Mouse (Mus musculus) adrenal gland, adult 2 months (tissue): Measurements from ENCODE around the gene Dab2ip. TPM values are rescaled to one million over a fixed set of nuclear protein-coding genes. Genes with fewer than 3 reads are reported as not detected.

ENCODE experiments used
- DNase-seq: peaks from one replicate; pipeline ENCODE4 v3.0.0; 2021
- polyA plus RNA-seq: library from polyadenylated mRNA; depleted of rRNA; stranded (reverse); fragments of >200 nt; gene quantifications from 2 replicates; pipeline ENCODE4 v1.2.3, GENCODE M21; 2012
- total RNA-seq, 2 experiments: library from RNA; stranded (reverse); gene quantifications; 2 replicates each; pipeline ENCODE4 v1.2.3; 2021

The Dab2ip gene
- total and polyA plus RNA-seq, 3 experiments, result 69.4 to 192 (median 82.3) TPM

DNA sequence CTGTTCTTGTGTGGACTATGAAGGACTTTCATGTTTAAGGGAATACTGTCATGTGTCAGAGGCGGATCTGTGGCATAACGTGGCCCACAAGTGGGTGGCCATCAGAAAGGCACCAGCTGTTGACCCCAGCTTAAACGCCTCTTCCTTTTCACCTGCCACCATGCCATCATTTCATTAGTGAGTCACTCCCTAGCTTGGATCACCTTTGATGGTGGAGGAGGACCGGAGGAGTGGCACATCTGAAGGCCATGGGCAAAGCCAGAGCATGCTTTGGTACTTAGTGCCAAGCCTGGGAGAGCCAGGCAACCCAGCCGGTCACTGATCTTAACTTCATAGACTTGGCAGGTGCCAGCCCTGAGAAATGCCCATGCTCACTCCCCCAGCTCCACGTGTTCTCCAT, 96.7 kb downstream of the Dab2ip start:
- DNase-seq, result peak; percentile 57

DNA sequence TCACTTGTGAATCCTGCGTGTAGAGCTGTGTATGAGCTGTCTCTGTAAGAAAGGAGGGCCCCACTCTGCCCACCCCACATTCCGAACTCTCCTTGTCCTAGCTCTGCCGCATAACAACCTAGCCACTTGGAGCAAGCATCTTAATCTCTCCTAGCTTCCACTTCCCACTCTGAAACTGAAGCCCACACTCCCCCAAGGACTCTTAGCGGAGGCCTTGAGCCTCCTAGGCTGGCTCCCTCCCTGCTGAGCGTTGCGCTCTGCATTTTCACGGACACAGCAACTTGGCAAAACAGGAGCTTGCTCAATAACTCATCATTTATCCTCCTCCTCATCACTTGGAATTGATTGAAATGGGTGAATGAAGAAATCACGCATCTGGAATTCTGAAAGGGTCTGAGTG, 97.9 kb downstream of the Dab2ip start:
- DNase-seq, result peak; percentile 71

DNA sequence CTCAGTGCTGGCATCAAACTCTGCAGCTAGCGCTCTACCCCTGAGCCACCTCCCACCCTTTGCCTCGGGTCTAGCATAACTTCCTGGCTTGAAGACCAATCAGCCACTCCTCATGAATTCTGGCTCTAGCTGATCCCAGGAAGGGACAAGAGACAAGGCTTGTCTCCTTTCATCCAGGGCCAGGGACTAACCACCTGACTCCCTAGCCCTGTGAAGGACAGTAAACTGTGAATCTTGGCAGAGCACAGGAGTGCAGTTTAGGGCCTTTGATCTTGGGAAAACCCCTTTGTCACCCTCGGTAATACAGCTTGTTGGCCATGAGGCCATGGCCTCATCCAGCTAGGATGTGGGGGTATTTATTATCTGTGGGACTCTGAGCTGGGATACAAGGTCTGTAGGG, 100.2 kb downstream of the Dab2ip start:
- peak; percentile 79 for DNase-seq

DNA sequence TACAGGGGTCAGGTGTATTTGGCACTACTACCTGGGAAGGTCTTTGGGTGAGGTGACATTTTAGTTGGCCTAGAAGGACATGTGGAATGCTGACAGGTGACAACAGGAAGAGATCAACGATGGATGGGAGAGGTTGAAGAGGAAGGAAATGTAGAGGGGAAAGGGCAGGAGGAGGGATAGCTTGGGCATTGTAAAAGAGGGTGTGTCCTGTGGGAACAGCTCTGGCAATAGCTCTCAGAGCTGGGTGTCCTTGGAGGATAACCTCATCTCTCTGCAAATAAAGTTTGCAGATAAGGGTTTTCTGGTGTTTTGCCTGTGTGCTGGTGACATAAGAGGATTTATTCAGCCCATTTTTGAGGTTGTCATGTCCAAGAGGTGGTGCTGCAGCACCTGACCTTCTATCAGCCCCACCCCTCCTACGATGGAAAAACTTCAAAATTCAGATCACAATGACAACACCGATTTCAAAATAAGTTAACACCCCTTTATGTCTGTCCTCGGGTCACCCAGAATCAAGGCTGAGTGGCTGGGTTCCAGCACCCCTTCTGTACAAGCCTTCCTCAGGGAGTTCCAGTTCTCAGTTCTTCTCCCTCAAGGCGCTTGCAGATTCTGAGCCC, 101.6 kb downstream of the Dab2ip start:
- DNase-seq, result peak; percentile 64

DNA sequence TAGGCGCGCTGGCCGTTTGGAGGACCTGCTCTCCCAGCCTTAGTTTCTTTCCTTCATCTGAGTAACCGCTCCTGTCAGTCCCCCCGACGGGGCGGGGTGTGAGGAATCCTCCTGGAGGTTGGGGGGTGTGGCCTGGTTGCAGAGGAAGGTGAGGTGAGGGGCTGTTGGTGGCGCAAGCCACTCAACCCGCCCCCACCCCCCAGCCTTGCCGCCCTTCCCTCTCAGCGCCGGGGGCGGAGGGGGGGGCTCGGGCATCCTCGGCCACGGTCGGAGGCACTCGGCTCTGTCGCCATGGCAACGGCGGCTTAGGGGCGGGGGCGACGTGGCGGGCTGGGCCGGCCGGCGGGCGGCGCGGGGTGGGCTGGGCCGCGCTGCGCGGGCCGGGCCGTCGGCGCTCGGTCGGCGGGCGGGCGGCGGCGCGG, 102.9 kb downstream of the Dab2ip start:
- peak; percentile 88 for DNase-seq

DNA sequence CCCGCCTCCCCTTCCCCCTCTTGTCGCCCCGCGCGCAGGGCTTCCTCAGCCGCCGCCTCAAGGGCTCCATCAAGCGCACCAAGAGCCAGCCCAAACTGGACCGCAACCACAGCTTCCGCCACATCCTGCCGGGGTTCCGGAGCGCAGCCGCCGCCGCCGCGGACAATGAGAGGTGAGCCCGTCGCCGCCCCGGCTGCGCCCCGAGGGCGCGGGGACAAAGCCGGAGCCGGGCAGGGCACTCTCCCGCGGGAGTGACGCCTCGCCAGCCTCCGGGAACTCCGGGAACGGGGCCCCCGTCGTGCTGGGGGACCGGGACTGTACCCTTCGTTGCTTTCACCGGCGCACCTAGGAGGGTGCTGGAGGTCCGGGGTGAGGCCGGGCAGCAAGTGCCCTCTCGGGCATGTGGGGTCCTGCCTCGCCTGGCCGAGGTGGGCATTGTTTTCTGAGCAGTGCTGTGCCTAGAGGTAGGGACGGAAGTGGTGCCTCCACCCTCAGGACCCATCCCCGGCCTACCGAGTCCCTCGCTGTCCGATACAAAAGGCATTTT, 103.5 kb downstream of the Dab2ip start:
- peak; percentile 82 for DNase-seq

DNA sequence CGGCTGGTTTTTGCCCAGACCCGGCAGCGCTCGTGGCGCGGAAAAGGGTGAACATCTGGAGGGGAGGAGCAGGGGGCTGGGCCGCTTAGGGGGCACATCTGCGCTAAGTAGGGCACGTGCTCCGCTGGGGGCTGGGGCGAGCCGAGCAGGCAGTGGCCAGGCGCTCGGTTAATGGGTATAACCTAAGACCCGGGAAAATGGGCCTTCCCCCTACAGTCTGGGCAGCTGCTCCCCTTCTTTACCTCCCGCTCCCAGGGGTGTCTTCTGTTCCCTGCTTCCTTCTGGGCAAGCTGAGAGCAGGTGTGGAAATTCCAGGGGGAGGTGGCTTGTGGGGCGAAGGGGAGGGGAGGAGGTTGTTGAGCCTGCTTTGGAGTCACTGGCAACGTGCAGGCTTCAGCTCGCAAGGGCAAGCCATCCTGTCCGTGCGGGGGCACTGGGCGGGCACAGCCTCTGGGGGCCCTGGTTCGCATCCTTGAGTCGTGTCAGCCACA, 104.0 kb downstream of the Dab2ip start:
- DNase-seq, result peak; percentile 72

DNA sequence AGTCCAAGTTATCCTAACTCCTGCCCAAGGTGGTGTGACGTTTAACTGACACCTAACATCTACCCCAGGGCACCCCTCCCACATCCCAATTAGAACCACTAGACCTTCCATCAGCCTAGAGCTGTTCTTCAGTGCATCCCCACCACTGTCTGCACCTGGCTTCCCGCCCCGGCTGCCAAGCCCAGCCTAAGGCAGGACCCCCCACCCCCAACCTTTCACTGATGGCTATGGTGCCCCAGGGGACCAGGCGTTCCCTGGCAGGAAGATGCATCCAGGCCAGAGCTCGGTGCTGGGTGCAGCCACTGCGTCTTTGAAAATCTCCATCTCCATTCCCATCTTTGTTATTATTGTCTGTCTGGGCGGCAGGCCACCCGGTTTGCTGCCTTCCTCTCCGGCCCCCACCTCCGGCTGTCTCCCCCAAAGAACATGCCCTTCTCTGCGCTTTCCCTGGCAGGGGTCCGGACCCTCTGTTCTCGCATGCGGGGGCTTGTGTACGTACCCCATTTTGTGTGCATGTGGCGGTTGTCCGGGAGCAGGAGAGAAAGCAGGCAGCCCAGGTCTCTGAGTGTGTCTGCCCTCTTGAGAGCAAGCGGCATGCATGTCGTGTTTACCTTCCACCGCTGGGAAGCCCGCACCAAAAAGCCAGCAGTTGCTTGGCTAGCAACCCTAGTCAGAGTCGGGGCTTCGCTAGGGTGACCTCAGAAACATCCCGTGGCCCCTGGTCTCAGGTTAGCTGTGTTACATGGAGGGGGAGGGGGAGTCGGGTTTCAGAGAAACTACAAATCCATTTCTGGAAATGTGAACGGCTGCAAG, 104.9 kb downstream of the Dab2ip start:
- no peak for DNase-seq

DNA sequence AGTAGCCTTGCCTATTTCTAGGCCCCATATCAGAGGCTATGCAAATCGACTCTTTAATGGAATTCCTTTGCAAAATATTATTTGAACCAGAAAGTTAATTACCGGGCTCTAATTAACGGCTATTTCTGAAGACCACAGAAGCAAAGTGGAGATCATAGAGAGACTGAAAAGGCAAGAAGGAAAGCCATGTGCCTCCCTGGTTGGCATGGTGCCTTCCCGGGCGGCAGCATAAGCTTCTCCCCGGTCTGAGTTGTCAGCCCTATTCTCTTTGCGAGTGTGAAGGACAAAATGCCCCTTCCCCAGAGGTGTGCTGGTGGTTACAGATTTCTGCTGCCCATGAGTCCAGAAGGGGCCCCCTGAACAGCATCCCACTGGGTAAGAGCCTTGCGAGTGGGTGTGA, 109.7 kb downstream of the Dab2ip start:
- DNase-seq, result no peak

DNA sequence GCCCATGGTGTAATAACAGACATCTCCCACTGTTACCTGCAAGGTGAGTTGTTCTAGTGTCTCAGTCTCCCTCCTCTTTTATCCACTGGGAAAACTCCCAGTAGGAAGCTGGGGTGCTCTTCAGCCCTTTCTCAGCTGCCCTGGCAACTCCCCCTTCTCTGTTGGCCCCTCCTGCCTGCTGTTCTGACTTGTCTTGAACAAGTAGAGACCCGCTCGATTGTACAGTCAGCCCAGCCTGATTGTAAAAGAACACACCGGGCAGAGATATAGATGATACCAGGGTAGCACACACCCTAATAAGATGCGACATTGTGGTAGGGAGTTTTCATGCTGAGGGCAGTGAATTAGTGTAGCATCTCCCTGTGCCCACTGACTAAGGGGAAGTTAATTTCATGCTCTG, 111.2 kb downstream of the Dab2ip start:
- no peak for DNase-seq

DNA sequence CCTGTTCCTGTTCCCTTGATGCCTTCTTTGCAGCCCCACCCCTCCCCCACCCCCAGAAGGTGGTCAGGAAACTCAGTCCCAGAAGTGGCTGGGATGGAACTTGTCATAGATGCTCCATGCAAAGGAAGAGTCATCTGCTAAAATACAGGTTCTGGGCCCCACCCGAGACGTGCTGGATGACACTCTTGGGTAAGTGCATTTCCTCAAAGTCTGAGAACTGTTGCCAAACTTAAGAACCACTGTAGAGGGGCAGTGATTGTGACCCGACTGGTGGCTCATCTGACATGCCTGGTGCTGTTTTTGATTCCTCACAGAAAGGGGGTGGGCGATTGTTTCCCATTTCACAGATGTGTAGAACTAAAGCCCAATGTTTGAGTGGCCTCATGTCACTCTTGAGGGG, 111.7 kb downstream of the Dab2ip start:
- DNase-seq, result no peak

DNA sequence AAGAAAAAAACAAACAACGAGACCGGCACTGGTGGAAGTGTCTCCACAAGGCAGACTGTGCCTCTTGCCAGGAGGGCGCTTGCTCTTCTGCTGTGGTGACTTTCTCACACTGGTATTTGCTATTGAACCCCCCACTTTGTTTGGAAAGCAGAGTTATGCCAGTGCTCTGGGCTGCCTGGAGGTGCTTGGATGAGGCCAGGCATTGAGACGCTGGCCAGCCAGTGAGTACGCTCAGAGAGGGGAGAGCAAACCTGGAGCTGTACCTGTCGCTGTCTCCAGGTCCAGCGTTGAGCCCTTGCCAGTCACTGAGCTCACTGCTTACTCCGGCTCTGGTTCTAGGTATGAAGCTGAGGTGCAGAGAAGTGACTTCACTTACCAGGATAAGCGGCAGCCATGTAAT, 112.2 kb downstream of the Dab2ip start:
- no peak for DNase-seq

DNA sequence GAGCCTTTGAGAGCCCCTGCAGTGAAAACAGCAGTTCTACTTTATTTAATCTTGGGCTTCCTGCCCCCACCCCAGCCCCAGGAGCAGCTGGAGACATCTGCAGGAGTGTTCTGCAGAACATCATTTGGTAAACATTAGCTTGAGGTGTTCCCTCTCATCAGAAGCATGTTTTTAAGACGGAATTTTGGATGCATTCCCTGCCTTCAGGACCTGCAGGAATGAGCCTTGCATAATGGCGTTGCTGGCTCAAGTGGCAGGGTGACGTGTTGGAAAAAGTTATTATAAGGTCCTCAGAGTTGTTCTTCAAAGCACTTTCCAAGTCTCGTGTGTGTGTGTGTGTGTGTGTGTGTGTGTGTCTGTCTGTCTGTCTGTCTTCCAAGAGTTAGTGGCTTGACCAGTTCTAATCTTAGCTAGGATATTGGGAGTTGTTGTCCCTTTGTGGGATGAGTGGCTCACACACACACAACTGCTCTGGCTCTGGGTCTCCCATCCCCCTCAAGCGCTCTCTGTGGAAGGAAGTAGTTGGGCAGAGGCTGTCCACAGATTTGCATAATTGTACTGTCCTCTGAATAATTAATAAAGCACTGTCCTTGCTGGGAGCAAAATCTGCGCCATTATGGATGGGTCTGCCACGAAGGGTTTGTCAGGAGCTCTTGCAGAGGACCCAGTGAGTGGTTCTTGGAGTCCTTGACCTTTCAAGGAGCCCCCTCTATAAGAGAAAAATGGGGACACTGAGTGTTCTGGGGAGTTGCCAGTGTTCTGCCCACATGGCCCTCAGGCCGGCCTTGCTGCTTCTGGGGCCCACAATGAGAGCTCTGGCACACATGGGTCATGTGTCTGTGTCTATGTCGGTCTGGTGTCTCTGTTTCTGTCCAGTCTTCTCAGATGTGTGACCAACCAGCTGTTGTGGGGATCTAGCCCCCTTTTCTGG, 114.2 kb downstream of the Dab2ip start:
- DNase-seq, result peak; percentile 59

DNA sequence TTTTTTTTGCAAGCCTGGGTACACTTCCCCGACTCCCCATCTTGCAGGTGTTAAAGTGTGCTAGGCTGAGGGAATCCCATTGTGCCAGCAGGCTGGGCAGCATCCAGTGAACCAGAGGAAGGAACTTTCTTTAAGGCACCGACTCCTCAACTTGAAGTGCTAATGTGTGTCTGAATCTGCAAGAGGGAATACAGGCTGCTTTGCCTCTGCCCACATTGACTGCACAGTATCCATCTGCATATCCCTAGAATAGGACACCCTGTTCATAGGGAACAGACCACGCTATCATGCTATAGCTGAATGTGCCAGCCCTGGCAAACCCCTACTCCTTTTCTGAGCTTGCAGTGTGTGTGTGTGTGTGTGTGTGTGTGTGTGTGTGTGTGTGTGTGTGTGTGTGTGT, 115.1 kb downstream of the Dab2ip start:
- no peak for DNase-seq

DNA sequence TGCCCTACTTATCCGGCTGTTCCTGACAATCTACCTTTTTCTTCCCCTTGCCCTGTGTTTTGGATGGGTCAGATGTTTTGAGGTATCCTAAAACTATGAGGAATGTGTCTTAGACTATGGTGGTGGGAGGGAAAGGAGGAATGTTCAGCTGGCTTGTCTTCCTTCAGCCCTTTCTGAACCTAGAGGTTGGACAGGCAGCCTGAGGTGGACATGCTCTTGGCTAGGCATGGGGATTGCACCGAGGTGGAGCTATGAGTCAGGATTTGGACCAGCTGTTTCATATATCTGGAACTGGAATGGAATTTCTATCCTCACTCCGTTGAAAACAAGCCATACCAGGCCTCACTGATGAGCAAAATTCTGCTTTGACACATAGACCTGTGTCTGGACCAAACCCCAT, 115.9 kb downstream of the Dab2ip start:
- peak; percentile 54 for DNase-seq

DNA sequence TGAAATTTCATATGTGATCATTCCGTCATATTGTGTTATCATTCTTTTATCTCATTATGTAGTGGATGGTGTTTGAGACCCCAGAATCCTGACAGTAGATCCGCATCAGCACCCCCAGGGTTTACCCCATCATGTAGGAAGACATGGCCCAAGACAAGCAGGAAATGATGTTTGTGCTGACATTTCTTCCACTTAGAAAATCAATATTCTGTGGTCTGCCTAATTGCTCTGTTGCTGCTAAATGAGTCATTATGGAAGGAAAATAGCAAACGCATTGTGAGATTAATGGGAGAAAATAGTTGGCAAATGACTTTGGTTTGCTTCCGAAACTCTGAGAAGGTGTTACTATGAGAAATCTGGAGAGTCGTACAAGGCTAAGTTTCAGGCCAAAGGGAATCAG, 116.4 kb downstream of the Dab2ip start:
- no peak for DNase-seq

DNA sequence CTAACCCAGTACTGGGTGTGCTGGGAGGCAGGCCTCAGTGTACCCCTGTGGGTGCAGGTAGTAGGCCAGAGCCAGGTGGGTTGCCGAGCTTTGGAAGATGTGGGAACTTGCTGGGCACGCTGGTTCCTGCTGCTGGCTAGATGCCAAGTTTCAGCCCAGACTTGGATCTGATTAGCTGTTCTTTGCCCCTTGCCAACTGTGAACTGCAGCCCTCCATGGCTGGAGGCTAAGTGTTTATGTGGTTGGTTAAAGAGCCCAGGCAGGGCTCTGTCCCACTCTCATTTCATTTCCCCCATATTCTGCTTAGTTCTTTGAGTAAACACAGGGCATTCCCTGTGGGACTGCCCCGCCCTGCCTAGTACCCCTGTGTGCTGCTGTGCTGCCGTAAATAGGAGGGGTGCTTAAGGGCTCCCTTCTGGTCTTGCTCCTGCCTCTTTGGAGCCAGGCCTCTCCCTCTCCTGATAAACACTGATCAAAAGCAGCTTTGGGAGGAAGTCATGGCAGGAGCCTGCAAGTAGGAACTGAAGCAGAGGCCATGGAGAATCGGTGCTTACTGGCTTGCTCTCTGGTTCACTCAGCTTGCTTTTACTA, 118.1 kb downstream of the Dab2ip start:
- DNase-seq, result no peak

DNA sequence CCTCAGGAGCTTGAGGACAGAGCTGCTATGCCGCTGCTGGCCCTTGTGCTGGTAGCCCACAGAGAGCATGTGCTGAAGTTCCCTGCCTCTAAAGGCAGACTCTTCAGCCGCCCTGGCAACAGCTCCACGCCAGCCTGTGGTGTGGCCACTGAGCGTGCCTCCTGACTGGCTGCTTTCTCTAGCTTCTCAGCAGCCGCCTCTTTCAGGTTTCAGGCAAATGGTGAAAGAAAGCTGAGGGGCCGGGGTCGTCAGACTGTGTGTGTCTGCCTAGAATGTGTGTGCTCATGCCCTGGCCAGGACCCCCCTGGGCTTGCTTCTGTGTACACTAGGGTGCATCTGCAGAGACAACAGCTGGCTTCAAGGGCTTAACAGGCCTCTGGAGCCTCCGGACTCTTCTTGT, 119.8 kb downstream of the Dab2ip start:
- no peak for DNase-seq

DNA sequence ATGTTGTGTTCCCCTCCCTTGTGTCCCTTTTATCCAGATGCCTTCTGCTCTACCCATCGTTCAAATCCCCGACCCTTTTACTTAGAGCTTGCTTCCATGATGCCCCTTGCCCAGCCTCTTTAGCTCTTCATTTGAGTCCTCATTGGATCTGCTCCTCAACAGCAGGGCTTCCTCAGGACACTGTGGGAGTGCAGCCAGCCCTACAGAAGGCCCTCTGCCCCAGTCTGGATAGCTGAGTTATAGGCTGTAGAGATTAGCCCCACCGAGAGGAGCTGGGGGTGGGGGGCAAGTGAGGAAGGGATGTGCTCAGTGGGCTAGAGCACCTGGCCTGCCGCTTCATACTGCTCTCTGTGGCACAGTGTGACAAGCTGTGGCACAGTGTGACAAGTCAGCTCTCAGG, 120.4 kb downstream of the Dab2ip start:
- DNase-seq, result no peak

DNA sequence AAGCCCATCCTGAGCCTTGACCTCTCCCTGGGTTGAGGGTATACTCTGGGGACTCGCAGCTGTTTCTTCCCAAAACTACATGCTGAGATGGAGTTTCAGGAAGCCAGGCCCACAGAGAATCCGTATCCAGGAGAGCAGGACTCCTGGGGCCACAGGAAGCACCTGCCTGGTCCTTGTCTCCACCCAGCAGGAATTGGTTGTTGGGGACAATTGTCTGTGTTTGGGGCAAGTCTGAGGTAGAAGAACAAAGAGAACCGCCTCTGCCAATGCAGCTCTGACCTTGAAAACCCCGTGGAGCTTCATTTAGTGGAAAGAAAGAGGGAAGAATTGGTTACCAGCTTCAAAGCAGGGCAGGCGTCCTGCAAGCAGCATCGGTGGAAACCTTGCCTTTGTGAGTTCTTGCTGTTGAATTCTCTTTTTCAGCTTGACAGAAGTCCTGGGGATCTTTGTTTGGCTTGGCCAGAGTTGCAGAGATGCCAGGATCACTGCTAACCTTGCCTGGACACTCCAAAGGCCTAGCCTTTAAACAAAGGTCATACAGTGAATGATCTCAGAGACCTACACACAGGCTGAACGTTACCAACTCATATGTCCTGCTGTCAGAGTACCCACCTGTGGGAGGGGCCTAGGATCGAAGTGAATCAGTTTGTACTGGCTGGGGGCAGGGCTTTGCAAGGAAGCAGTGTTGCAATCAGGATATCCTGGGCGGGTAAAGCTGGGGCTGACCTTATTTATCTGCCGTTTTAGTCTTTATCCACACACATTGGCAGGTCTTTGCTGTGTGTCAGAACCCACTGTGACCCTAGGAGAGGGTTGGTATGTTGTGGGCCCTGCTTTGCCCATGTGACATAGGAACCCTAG, 122.0 kb downstream of the Dab2ip start:
- peak; percentile 91 for DNase-seq

DNA sequence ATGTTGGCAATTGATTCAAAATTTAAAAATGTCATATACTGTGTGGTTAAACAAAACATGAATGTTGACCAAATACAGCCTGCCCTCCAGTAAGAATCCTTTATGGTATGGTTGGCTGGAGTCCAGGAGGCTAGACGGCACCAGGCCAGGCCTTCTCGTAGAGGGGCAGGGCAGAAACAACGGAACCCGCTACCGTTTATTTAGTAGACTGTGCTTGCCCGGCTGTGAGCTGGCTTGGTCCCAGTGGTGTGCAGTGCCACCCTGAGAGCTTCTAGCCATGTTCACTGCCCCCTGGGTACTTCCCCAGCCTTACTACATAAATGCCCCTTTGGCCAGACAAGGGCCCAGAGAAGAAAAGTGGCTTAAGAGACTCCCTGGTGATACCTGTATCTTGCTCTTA, 122.8 kb downstream of the Dab2ip start:
- DNase-seq, result peak; percentile 35
